Mouse (Mus musculus) gastrocnemius, postnatal 25 days (tissue): ENCODE measurements around the gene Dtx2. TPM values are rescaled to one million over a fixed set of nuclear protein-coding genes. Genes with fewer than 3 reads are reported as not detected.
A peak's percentile ranks its signal among the peaks of the same experiment; 100 is the strongest.
"Not testable (repeated sequence)": the region's sequence is repeated elsewhere in the genome, so short reads cannot be mapped to it uniquely, and the experiment has no call there.

Experiments used
- DNase-seq: peaks from one replicate; pipeline ENCODE4 v3.0.0; 2022
- total RNA-seq, 2 experiments: library from RNA; stranded (reverse); gene quantifications; 1 replicate in 1 of 2; 2 replicates in 1 of 2; pipeline ENCODE4 v1.2.3; 2021

The Dtx2 gene
- total RNA-seq, 2 experiments from 2014 or later = 5.9 to 7.3 TPM

- no peak for DNase-seq
Observed at GRCm38 (mm10) chr5:136026859-136027258, 32.3 kb downstream of the Dtx2 start.

DNA sequence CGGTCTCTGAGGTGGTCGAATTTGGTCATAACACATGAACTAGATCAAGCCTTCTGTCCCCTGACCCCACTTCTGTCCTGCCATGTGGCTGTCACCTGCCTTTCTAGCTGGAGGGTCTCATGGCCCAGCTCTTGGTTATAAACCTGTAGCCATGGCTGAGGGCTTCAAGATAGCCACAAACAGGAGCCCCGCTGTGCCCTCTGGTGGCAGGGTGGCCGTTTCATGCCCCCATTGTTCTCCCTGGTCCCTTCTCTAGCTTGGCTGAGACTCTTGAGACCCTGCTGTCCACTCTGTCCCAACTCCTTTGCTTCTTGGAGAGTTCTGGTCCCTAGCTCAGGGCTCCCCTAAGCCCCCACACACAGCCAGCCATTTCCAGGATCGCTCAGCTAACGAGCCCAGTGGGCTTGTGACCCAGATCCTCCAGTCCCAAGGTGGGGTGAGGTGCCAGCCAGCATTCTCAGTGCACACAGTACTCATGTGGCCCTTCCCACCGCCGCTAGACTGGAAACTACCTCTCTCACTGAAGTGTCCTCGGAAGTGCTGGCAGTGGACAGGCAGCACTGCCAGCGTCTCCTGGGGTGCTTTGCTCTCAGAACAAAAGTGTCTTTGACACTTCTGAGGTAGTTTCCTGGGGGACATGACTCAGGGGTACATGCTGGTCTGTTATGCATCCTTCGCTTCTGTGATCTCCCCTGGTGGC lies 33.2 kb downstream of the Dtx2 start:
- no peak for DNase-seq

GRCm38 (mm10) chr5:136034868-136035267 lies 40.3 kb downstream of the Dtx2 start:
- DNase-seq = no peak

DNA sequence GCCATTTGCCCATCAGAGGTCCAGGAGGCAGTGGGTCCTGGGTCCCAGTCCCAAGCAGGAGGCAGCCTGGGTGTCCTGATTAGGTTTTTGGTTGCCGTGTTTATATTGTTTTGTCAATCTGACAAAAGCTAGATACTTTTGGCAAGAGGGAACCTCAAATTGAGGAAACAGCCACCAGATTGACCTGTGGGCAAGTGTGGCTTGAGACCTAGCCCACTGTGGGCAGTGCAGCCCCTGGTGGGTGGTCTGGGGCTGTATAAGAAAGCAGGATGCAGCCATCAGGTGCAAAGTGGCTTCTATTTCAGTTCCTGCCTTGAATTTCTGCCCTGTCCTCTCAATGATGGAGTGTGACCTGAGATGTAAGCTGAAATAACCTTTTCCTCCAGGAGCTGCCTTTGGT lies 40.7 kb downstream of the Dtx2 start:
- no peak for DNase-seq

GRCm38 (mm10) chr5:136036667-136037066 lies 42.1 kb downstream of the Dtx2 start:
- no peak for DNase-seq

- DNase-seq = no peak
Observed at GRCm38 (mm10) chr5:136038258-136039214, 43.9 kb downstream of the Dtx2 start, which contains the start of gene Upk3b. Upk3b (plus strand) TSS chr5:136038496.

- no peak for DNase-seq
Observed at GRCm38 (mm10) chr5:136040210-136040609, 45.6 kb downstream of the Dtx2 start.

DNA sequence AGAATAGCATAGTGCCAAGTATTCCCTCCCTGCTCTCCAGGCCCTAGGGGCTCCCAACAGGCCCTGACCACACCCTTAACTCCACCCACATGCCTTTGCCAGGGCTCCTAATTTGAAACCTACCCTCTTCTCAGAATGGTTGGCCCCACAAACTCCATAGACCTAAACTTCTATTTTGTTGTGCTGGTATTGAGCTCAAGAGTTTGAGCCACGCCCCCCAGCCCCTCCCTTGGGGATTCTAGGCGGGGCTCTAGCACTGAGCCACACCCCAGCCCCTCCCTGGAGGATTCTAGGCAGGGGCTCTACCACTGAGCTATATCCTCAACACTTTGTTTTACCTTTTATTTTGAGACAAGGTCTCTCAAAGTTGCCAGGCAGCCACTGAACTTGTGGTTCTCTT lies 46.7 kb downstream of the Dtx2 start:
- no peak for DNase-seq

GRCm38 (mm10) chr5:136041666-136042065 lies 47.1 kb downstream of the Dtx2 start:
- no peak for DNase-seq

- no peak for DNase-seq
Observed at GRCm38 (mm10) chr5:136044865-136045264, 50.3 kb downstream of the Dtx2 start.

- no peak for DNase-seq
Observed at GRCm38 (mm10) chr5:136045408-136045807, 50.8 kb downstream of the Dtx2 start.

GRCm38 (mm10) chr5:136045987-136046386 lies 51.4 kb downstream of the Dtx2 start:
- peak; percentile 55 for DNase-seq

GRCm38 (mm10) chr5:136048541-136048940 lies 53.9 kb downstream of the Dtx2 start:
- not testable (repeated sequence) for DNase-seq

GRCm38 (mm10) chr5:136049926-136050325 lies 55.3 kb downstream of the Dtx2 start:
- no peak for DNase-seq

DNA sequence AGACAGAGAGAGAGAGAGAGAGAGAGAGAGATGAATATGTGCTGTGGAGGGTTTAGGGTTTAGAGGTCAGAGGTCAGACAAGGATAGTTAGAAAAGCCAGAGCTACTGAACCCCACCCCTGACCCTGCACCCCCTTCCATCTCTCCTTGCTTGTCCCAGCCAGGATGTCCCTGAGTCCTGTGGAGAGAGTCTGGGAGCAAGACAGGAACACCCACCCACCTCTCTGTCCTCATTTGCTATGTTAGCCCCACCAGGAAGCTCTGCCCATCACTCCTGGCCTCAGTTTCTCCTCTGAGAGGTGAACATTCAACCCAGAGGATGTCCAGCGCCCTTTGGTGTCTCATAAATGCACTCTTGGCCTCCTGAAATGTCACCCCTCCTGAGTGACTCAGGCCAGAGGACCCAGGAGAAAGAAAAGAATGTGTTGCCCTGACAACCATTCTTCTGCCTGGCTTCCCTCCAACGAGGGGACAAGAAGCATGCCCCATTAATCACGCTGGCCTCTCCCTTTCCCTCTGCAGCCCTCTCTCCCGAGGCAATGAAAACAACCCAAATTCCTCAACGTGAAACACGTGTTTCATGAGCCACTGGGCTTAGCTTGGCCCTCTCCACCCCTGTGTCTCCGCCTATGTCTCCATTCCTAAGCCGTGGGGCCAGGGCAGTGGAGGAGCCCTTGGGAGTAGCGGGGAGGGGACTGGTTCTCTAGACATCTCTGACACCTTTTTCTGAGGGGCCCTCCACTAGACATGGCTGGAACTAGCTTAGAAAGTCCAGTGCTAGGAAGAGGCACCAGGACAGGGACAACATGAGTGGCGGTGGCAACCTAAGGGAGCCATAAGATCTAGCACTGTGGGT lies 56.9 kb downstream of the Dtx2 start:
- DNase-seq = peak; percentile 58

DNA sequence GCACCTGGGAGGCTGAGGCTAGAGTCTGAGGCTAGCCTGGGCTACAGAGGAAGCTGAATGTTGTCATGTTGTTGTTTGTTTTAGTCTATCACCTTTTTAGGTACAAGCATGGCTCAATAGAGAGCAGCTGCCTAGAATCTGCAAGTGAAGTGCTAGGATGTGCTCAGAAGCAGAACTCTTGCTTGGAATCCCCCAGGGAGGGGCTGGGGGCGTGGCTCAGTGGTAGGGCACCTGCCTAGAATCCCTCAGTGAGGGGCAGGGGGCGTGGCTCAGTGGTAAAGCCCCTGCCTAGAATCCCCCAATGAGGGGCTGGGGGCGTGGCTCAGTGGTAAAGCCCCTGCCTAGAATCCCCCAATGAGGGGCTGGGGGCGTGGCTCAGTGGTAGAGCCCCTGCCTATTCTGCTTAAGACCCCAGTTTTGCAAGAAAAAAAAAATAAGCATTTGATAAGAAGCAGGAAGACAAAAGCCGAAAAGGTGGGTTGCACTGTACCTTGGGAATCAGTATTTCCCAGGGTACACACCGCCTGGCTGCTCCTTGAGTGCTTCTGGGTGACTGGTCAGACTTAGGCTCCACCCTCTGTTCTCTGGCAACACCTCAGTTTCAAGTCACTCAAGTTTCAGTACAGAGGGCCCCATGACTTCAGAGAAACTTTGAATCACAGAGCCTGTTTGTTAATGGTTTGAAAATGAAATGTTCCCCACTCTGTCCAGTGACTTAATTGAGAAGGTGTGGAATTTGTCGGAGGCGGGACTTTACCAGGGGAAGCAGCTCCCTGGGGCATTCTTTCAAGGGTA lies 58.5 kb downstream of the Dtx2 start:
- DNase-seq = no peak

DNA sequence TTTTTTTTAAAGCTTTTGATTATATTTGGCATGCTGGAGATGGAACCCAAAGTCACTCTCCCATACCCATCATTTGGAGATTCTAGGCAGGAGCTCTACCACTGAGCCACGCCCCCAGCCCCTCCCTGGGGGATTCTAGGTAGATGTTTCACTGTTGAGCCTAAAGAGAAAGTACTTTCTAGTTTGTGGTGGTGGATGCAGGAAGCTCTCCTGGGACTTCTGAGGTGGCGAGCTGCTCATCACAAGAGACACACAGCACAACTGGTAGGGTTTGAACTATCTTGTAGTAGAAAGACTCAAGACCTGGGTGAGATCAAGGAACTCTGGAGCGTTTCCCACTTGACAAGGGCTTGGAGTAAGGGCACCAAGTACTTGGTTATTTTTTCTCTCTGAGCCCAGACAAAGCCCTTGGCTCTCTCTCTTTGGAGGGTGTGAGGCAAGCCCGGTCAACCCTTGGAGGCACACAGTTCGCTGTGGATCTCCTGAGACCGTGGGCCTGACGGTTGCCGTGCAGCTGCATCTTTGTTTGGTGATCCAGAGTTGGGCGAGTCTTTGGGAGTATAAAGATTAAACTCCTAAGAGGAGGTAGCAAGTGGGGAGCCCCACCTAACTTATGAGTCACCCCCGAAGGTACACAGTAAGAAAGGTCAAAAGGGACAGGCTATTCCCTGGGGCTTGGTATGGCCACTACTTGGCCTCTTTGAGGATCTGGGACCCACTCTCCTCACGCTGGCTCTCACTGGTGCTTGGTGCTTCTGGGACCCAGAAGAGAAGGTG lies 59.9 kb downstream of the Dtx2 start, which contains the start of gene Upk3bl:
TSS of gene Upk3bl (plus strand) at position 192 of the 777 bp plus-strand sequence.
- no peak for DNase-seq

DNA sequence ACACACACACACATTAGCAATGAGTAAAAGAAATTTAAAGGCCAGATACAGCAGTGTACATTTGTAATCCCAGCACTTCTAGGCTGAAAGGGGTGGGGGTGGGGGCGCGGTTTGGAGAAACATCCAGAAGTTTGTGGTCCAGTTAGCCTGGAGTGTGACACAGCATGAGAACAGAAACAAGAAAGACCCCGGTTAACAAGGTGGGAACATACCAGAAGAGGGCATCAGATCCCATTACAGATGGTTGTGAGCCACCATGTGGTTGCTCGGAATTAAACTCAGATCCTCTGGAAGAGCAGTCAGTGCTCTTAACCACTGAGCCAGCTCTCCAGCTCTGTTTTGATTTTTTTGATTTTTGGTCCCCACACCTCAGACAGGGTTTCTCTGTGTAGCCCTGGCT lies 61.5 kb downstream of the Dtx2 start:
- no peak for DNase-seq

DNA sequence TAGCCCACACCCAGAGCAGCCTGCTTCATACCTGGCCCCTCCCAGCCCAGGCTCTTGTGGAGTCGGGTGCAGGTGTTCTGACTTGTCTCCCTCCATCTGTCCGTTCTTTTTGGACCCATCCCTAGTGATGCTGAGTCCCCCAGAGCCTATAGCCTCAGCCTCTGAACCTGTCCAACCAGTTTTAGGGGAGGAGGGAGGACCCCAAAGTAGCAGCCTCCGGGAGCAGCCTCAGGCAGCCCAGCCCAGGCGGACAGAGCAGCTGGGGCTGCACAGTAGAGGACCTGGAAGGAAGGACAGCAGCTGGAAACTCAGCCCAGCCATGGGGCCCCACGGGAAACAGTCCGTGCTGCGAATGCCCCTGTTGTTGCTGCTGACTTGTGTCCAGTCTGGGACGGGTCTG lies 62.5 kb downstream of the Dtx2 start:
- DNase-seq = no peak

DNA sequence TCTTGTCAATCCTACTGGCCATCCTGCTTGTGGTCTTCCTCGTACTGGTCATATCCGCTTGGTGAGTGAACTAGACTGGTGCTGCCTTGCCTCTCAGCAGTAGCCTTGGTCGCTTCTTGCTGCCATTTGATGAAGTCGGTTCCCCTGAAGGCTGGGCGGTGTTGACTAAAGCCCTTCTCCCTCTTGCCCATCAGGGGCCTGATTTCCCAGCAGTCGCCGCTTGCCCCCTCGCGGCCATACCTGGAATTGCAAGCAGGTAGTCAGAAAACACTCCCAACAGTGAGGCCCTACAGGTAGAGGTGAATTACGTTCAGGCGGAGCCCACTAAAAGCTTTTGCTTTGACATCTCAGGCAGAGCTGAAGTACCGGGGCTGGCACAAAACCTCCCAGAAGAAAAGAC lies 67.0 kb downstream of the Dtx2 start:
- DNase-seq = peak; percentile 66

GRCm38 (mm10) chr5:136063920-136064319 lies 69.3 kb downstream of the Dtx2 start:
- DNase-seq = no peak
